Mouse (Mus musculus) thymus, postnatal 36 days (tissue): ENCODE results near the gene Fam227a.
"Not testable (repeated sequence)": the region's sequence is repeated elsewhere in the genome, so short reads cannot be mapped to it uniquely, and the experiment has no call there.

Experiments used
- DNase-seq, 2 experiments: peaks; one replicate each; pipeline ENCODE4 v3.0.0; 2022; ENCODE audit warnings: mixed read lengths in 2 of 2

Fam227a gene

DNA sequence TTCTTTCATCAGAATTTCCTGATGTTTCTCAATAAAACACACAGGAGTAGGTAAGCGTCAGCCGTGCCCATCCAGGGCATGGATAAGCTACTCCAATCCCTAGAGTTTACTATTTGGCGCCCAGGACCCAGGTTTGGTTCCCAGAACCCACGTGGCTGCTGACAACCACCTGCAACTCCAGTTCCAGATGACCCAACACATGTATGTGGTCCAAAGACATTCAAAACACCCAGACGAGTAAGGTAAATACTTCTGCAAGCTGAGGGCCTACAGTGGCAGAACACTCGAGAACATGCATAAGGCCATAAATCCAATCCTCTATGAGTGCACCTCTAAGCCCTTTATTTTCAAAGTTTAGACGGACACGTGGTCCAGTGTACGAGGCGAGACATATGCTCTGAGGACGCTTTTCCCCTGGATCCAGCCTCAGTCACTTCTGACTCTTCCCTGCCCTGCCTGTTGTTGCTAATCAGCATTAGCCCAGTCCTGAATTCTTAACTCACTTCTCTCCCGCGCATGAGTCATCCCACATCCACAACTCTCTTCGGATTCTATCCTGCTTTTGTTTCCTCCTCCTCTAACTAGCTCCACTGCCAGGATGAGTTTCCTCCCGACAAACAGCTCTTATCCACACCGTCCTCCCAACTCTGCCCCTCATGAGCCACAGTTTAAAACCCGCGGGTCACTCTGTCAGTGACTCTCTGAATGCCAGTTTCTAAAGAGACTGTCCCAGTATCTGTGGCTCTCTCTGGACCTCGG, 25.1 kb upstream of the Fam227a start:
- DNase-seq = no peak

- DNase-seq = no peak
Measured at GRCm38 (mm10) chr15:79683146-79683545, 24.4 kb upstream of the Fam227a start.

DNA sequence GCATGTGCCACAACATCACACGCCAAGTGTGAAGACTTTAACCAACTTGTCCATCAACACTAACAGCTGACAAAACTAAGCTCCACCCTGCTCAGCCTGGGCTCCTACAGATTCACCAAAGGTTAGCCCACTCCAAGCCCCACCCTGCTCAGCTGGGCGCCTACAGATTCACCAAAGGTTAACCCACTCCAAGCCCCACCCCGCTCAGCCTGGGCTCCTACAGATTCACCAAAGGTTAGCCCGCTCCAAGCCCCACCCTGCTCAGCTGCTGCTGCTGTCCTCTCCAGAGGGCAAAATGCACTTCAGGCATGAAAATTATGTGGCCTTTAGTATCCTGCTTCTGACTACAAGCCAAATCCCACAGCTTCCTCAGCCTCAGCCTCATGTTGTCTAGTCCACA, 23.2 kb upstream of the Fam227a start:
- DNase-seq = no peak

GRCm38 (mm10) chr15:79677936-79678335, 19.2 kb upstream of the Fam227a start:
- no peak for DNase-seq

DNA sequence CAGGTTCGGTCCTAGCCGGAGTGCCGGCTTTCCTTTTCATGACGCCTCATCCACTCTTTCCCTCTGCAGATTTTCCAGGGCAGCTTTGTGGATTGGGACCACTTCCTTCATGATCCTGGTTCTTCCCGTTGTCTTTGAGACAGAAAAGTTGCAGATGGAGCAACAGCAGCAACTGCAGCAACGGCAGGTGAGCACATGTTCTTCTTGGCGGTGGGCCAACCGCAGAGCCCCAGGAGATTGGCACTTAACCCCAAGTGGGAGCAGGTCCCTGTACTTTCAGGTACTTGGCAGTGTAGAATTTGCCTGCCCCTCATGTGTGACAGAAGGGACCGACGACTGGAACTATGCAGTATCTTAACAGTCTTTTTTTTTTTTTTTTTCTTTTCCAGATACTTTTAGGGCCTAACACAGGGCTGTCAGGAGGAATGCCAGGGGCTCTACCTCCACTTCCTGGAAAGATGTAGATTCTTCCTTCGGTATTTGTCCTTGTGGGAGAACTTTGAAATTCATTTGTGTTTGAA, 13.1 kb upstream of the Fam227a start:
- not testable (repeated sequence) for DNase-seq

- DNase-seq = no peak
Measured at GRCm38 (mm10) chr15:79670972-79671299, 12.2 kb upstream of the Fam227a start.

DNA sequence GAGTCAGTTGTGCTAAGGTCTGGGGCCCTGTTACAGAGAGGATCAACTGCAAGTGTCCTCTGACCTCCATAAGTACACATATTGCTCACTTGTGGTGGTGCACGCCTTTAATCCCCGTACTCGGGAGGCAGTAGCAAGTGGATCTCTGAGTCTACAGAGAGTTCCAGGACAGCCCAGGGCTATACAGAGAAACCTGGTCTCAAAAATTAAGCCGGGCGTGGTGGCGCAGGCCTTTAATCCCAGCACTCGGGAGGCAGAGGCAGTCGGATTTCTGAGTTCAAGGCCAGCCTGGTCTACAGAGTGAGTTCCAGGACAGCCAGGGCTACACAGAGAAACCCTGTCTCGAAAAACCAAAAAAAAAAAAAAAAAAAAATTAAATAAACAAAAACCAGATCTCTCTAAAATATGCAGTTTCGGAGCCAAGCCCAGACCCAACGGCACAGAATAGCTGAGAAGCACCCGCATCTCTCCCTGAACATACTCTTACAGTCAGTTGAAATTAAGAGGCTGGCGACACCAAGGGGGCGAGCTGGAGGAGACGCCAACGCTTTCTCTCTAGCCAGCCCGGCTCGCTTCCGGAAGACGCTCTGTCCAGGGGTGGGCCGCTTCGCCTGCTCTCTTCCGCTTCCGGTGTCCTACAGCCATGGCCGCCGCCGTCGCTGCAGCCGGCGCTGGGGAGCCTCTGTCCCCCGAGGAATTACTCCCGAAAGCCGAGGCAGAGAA, 11.7 kb upstream of the Fam227a start, which contains the start of gene Tomm22:
TSS of gene Tomm22 (plus strand) at position 613 of the 723 bp plus-strand sequence.
- DNase-seq = peak; percentile 85 to 89

DNA sequence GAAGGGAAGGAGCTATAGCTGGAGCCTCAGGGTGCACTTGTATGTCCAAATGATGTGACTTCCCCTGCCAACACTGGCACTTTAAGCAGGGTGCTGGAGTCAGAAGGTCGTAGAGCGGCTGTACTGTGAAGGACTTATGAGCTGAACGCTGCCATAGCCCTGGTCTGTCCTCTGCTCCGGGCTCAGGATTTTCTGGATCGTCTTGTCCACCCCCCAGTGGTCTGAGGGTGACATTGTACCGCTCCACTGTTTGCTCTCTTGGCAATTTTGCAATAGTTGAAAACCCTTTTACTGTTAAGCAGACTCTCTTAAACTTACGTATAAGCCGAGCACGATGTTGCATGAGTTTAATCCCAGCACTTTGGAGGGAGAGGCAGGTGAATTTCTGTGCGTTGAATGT, 10.4 kb upstream of the Fam227a start:
- no peak for DNase-seq

DNA sequence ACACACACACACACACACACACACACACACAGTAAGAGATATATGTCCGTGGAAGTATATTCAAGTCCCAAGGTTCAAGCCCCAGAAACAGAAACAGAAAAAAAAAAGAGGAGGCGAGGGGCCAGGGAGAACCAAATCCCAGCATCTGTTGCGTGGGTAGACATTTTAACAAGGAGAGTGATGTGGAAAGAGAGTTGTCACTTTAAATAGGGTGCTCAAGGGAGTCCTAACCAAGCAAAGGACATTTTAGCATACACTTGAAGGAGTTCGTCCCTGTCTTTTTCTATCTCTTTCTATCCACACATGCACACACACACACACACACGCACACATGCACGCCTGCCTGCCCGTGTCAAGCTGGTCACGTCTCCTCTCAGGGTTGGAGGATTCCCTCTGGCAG, 5.9 kb upstream of the Fam227a start:
- no peak for DNase-seq

DNA sequence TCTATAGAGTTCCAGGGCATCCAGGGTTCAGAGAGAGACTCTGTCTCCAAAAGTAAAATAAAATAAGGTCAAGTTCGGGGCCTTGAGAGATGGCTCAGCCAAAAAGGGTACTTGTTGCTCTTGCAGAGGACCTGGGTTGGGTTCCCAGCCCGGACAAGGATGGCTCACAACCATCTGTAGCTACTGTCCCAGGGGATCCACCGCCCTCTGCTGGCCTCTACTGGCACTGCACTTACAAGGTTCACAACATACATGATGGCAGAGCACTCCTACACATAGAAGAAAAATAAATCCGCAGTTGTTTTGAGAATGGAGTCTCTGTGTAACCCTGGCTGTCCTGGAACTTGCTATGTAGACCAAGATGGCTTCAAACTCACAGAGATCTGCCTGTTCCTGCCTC, 3.1 kb upstream of the Fam227a start:
- DNase-seq = peak; percentile 55 to 62

DNA sequence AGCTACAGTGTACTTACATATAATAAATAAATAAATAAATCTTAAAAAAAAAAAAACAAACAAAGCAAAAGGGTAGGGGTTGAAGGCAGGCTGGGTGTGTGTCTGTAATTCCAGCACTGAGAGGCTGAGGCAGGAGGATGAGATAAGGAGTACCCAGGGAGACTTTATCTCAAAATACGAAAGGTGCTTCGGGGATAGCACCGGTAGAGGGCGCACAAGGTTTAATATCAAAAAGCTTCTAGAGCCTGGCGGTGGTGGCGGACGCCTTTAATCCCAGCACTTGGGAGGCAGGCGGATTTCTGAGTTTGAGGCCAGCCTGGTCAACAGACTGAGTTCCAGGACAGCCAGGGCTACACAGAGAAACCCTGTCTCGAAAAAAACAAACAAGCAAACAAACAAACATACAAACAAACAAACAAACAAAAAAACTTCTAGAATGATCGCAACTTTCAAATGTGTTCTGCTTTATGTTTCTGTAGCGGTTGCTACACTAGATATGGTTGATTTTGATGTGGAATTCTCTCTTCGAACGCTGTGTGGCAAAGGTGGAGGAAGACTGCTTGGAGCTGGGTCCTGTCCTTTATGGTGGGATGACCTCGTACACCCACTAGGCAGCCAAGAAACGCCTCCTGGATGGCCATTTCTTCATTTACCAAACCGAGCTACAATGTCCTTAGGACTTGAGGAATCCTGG, 772 bp downstream of the Fam227a start:
- DNase-seq = peak; percentile 82 to 86

DNA sequence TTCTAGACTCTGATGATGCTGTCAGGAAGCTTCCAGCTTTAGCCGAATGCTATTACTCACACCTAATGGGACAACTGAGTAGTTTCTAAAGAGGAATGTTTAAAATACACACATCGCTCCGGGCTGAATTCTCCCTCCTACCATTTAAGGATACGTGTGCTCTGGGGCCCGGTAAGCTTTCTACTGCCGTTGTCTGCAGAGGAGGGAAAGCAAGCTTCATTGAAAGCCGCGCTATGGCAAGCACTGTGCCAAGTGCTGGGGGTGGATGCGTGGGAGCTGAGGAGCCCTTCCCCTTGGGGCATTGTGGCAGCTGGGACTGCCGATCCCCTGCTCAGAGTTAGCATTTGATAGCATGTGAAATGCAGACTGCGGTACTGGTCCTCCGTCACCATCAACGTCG, 2.3 kb downstream of the Fam227a start:
- no peak for DNase-seq

GRCm38 (mm10) chr15:79651481-79651880, 7.3 kb downstream of the Fam227a start:
- no peak for DNase-seq

DNA sequence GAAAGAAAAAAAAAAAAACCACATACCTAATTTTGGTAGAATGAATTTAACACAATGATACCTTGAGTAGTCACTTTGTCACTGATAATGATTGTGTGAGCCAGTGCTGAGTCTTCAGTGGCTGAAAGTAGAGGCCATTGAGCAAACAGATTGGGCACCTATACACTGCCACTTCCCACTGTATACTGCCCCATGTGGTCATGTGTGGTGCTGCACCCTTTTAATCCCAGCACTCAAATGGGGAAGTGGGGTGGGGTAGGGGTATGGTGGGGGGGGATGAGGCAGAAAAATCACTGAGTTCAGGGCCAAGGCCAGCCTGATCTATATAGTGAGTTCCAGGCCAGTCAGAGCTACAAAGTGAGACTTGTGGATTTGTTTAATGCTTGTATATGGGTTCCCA, 8.2 kb downstream of the Fam227a start:
- peak; percentile 48 to 54 for DNase-seq

- DNase-seq = no peak
Measured at GRCm38 (mm10) chr15:79648130-79648529, 10.6 kb downstream of the Fam227a start.

DNA sequence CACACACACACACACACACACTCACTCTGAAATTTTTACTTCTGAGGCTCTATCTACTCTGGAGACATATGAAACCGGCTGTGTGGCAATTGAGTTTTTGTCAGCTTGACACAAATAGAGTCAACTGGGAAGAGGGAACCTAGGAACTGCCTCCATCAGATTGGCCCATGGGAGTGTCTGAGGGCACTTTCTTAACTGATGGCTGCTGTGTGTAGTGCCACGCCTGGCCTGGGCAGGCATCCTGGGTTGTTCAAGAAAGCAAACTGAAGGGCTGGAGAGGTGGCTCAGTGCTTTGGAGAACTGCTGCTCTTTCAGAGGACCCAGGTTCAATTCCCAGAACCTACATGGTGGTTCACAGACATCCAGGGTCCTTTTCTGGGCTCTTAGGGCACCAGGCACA, 13.3 kb downstream of the Fam227a start:
- no peak for DNase-seq

DNA sequence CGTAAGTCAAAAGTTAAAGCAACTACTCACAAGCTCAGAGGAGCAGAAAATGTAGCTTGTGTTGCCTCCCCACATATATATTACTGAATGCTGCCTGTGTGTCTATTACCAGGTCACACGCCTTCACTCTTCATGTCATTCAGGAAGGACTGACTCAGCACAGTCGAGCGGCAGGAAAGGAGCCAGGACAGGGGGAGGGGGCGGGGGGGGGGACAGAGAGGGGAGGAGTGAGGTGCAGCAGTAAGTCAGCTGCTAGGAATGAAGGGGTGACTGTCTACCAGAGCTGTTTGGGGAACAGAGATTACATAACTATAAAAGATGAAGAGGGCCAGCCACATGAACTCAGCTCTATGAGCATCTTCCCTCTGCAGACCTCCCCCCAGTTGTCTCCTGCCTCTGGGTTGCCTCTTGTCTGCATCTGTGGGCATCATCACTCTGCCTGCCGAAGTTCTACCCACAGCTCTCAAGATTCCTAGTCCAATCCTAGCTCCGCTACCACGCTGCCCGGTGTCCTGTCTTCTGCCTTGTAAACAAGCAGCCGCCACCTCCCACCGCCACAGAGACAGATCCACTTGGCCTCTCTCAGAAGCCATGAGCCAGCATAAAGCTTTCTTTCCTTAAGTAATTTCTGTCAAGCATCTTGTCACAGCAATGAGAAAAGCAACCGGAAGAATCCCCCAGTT, 17.5 kb downstream of the Fam227a start:
- no peak for DNase-seq

DNA sequence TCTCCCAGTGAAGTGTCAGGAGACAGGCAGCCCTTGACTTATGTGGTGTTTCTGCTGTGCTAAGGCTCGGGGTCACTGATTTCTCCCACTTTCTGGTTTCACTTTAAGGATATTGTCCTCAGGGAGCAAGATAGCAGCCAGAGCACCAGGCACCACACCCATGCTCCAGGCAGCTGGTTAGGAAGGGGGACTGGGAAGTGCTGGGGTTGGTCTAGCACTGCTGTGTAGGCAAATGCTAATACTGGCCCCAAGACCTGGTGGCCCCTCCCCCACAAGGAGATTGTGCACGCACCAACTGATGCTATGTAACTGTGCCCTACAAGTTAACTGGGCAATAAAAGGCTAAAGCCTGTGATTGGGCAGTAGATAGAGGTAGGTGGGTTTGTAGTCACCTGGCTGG, 28.3 kb downstream of the Fam227a start:
- no peak for DNase-seq

DNA sequence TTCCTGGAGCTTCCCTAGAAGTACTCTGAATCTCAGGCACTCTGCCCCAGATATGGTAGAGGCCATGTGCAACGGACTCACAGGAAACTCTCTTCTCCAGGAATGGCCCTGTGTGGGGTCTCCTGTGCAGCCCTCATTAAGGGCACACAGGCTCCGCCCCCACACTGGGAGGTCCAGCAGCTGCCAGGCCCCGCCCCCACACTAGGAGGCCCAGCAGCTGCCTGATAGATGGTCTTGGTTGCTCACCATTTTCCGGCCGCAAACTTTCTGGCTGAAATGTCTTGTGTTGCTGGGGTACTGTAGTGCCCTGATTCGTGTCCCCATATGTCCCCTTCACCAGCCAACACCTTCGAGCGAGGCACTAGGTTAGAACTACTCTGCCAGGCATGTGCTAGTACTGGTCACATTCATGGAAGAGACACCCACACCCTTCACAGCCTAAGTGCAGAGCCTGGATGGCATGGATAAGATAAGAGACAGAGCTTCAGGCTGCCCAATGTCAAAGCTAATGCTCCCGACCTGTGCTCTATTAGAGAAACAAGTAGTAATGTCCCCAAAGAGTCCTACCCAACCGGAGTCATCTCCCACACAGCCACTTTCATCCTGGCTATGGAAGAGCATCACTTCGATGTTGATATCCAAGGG, 38.9 kb downstream of the Fam227a start:
- no peak for DNase-seq

- DNase-seq = no peak
Measured at GRCm38 (mm10) chr15:79618456-79618855, 40.3 kb downstream of the Fam227a start.

DNA sequence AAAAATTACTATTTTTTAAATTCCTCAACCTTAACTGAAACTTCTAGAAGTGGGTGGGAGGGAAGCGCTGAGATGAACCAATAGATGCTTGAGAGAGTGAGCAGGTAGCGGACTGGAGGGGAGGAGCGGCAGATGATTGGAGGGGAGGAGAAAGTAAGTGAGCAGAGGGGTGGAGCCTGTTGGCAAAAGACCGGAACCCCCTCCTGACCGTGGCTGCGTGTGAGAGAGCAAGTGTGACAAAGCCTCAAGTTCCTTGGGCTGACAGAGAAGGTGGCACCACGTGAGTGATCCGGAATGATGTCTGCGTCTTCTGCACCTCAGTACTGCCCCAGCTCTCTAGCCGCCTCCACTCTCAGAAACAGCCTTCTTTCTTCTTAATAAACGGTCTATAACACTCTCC, 41.6 kb downstream of the Fam227a start:
- no peak for DNase-seq

GRCm38 (mm10) chr15:79616729-79617128, 42.0 kb downstream of the Fam227a start:
- no peak for DNase-seq

GRCm38 (mm10) chr15:79615501-79615900, 43.3 kb downstream of the Fam227a start:
- DNase-seq = no peak
